Mouse (Mus musculus): Measurements from ENCODE around the gene Rps9. TPM values are rescaled to one million over a fixed set of nuclear protein-coding genes. Genes with fewer than 3 reads are reported as not detected.
"Not testable (repeated sequence)": the region's sequence is repeated elsewhere in the genome, so short reads cannot be mapped to it uniquely, and the experiment has no call there.

Rps9 gene
- polyA plus RNA-seq, 1 experiment from 2014 or later, result 1,464 TPM

- Histone ChIP-seq H3K9ac (peak overlapping the region; percentile 35), H3K36me3 (peaks cover 60% of the 10 kb centered on the region), H3K27me3 (no peaks in the 10 kb centered on the region), H3K9me3 (replicated peaks) (no peaks in the 10 kb centered on the region), H3K4me2 (replicated peaks) (peak overlapping the region; percentile 65), H3K4me3 (replicated peaks) (peak overlapping the region; percentile 76), H3K27ac (replicated peaks) (peak overlapping the region; percentile 97), H3K4me1 (peaks cover 12% of the 10 kb centered on the region)
- peak; percentile 44 for ATAC-seq (ENCODE audit: insufficient number of reproducible peaks, low FRiP score, low TSS enrichment, low read depth)
- WGBS, result 20% methylated on average over 6 of the region's 6 CpGs
Observed at GRCm38 (mm10) chr7:3703148-3703878, 480 bp upstream of the Rps9 start.

- 0 out of 2 replicates have a peak, but pooled peaks have one; percentile 13 for ATAC-seq (ENCODE audit: insufficient number of reproducible peaks, low FRiP score, low TSS enrichment, low read depth)
- H3K4me2 ChIP-seq (replicated peaks), result peak overlapping the region; percentile 65
- H3K4me1 ChIP-seq, result peaks cover 12% of the 10 kb centered on the region
- H3K4me3 ChIP-seq (replicated peaks), result peak overlapping the region; percentile 76
- no peaks in the 10 kb centered on the region for H3K27me3 ChIP-seq
- H3K9me3 ChIP-seq (replicated peaks), result no peaks in the 10 kb centered on the region
- H3K36me3 ChIP-seq, result peaks cover 50% of the 10 kb centered on the region
- peak overlapping the region; percentile 86 for H3K9ac ChIP-seq
- WGBS, result under 1% methylated on average over 20 of the region's 20 CpGs
- H3K27ac ChIP-seq (replicated peaks), result peak overlapping the region; percentile 97
Observed at GRCm38 (mm10) chr7:3704475-3704874, 682 bp downstream of the Rps9 start.

- peak overlapping the region; percentile 86 for H3K9ac ChIP-seq
- H3K4me1 ChIP-seq, result peaks cover 12% of the 10 kb centered on the region
- H3K4me2 ChIP-seq (replicated peaks), result peak overlapping the region; percentile 65
- not testable (repeated sequence) for ATAC-seq (ENCODE audit: insufficient number of reproducible peaks, low FRiP score, low TSS enrichment, low read depth); H3K27ac ChIP-seq (replicated peaks); H3K27me3 ChIP-seq; H3K9me3 ChIP-seq (replicated peaks)
- H3K36me3 ChIP-seq, result peaks cover 40% of the 10 kb centered on the region
- 2% methylated on average over 7 of the region's 7 CpGs for WGBS
- peak overlapping the region; percentile 76 for H3K4me3 ChIP-seq (replicated peaks)
Observed at GRCm38 (mm10) chr7:3705461-3705860, 1.7 kb downstream of the Rps9 start.

GRCm38 (mm10) chr7:3705911-3706310, 2.1 kb downstream of the Rps9 start:
- Histone ChIP-seq H3K36me3 (peaks cover 37% of the 10 kb centered on the region), H3K27ac (replicated peaks) (no peak overlapping the region; the same call in 1 of the 2 replicates), H3K9ac (peak overlapping the region; percentile 86; the same call in 1 of the 2 replicates), H3K9me3 (replicated peaks) (no peaks in the 10 kb centered on the region), H3K4me2 (replicated peaks) (peak overlapping the region; percentile 65), H3K4me3 (replicated peaks) (peak overlapping the region; percentile 76), H3K4me1 (peaks cover 12% of the 10 kb centered on the region), H3K27me3 (no peaks in the 10 kb centered on the region)
- no peak for ATAC-seq (ENCODE audit: insufficient number of reproducible peaks, low FRiP score, low TSS enrichment, low read depth)
- 23% methylated on average over 6 of the region's 6 CpGs for WGBS

GRCm38 (mm10) chr7:3706343-3706934, 2.6 kb downstream of the Rps9 start:
- no peak overlapping the region; the same call in 1 of the 2 replicates for H3K27ac ChIP-seq (replicated peaks)
- ATAC-seq (ENCODE audit: insufficient number of reproducible peaks, low FRiP score, low TSS enrichment, low read depth), result no peak

GRCm38 (mm10) chr7:3707027-3707426, 3.2 kb downstream of the Rps9 start:
- no peak overlapping the region; the same call in 1 of the 2 replicates for H3K27ac ChIP-seq (replicated peaks)
- peak overlapping the region; percentile 9; the same call in 1 of the 2 replicates for H3K4me3 ChIP-seq (replicated peaks)
- 56% methylated on average over 4 of the region's 4 CpGs for WGBS
- peaks cover 12% of the 10 kb centered on the region for H3K4me1 ChIP-seq
- H3K9me3 ChIP-seq (replicated peaks), result no peaks in the 10 kb centered on the region
- no peak for ATAC-seq (ENCODE audit: insufficient number of reproducible peaks, low FRiP score, low TSS enrichment, low read depth)
- H3K36me3 ChIP-seq, result peaks cover 26% of the 10 kb centered on the region
- no peak overlapping the region for H3K4me2 ChIP-seq (replicated peaks)
- H3K27me3 ChIP-seq, result no peaks in the 10 kb centered on the region
- H3K9ac ChIP-seq, result no peak overlapping the region

More at GRCm38 (mm10) chr7:3706343-3706934, 2.6 kb downstream of the Rps9 start:
- no peaks in the 10 kb centered on the region for H3K9me3 ChIP-seq (replicated peaks)
- peaks cover 12% of the 10 kb centered on the region for H3K4me1 ChIP-seq
- 55% methylated on average over 11 of the region's 11 CpGs for WGBS
- no peaks in the 10 kb centered on the region for H3K27me3 ChIP-seq
- peak overlapping the region; percentile 76 for H3K4me3 ChIP-seq (replicated peaks)
- H3K36me3 ChIP-seq, result peaks cover 32% of the 10 kb centered on the region
- H3K9ac ChIP-seq, result peak overlapping the region; percentile 86; the same call in 1 of the 2 replicates
- peak overlapping the region; percentile 65 for H3K4me2 ChIP-seq (replicated peaks)

GRCm38 (mm10) chr7:3707568-3708413, 4.0 kb downstream of the Rps9 start:
- Histone ChIP-seq H3K27me3 (no peaks in the 10 kb centered on the region), H3K36me3 (peaks cover 26% of the 10 kb centered on the region), H3K4me2 (replicated peaks) (no peak overlapping the region), H3K4me1 (peaks cover 12% of the 10 kb centered on the region), H3K4me3 (replicated peaks) (no peak overlapping the region), H3K9ac (no peak overlapping the region), H3K27ac (replicated peaks) (peak overlapping the region; percentile 22; the same call in 1 of the 2 replicates), H3K9me3 (replicated peaks) (no peaks in the 10 kb centered on the region)
- no peak for ATAC-seq (ENCODE audit: insufficient number of reproducible peaks, low FRiP score, low TSS enrichment, low read depth)
- 28% methylated on average over 7 of the region's 7 CpGs for WGBS

- H3K27ac ChIP-seq (replicated peaks); ATAC-seq (ENCODE audit: insufficient number of reproducible peaks, low FRiP score, low TSS enrichment, low read depth); H3K9ac ChIP-seq; H3K9me3 ChIP-seq (replicated peaks); H3K4me2 ChIP-seq (replicated peaks); H3K4me3 ChIP-seq (replicated peaks); H3K27me3 ChIP-seq: not testable (repeated sequence)
- Histone ChIP-seq H3K4me1 (peaks cover 12% of the 10 kb centered on the region), H3K36me3 (peaks cover 26% of the 10 kb centered on the region)
- WGBS, result 29% methylated on average over 5 of the region's 5 CpGs
Observed at GRCm38 (mm10) chr7:3708447-3708980, 4.7 kb downstream of the Rps9 start.

GRCm38 (mm10) chr7:3709000-3709399, 5.2 kb downstream of the Rps9 start:
- 0 out of 2 replicates have a peak overlapping the region, but pooled peaks have one; percentile 17 for H3K27ac ChIP-seq (replicated peaks)
- 60% methylated on average over 1 of the region's 1 CpGs for WGBS
- peaks cover 12% of the 10 kb centered on the region for H3K4me1 ChIP-seq
- no peak overlapping the region for H3K9ac ChIP-seq
- H3K27me3 ChIP-seq, result no peaks in the 10 kb centered on the region
- ATAC-seq (ENCODE audit: insufficient number of reproducible peaks, low FRiP score, low TSS enrichment, low read depth), result no peak
- no peak overlapping the region for H3K4me2 ChIP-seq (replicated peaks)
- H3K9me3 ChIP-seq (replicated peaks), result no peaks in the 10 kb centered on the region
- no peak overlapping the region for H3K4me3 ChIP-seq (replicated peaks)
- H3K36me3 ChIP-seq, result peaks cover 26% of the 10 kb centered on the region

GRCm38 (mm10) chr7:3712264-3712942, 8.6 kb downstream of the Rps9 start:
- Histone ChIP-seq H3K27ac (replicated peaks) (no peak overlapping the region), H3K9me3 (replicated peaks) (no peaks in the 10 kb centered on the region), H3K36me3 (peaks cover 8% of the 10 kb centered on the region), H3K27me3 (no peaks in the 10 kb centered on the region), H3K4me2 (replicated peaks) (no peak overlapping the region), H3K9ac (no peak overlapping the region), H3K4me3 (replicated peaks) (no peak overlapping the region), H3K4me1 (no peaks in the 10 kb centered on the region)
- 35% methylated on average over 5 of the region's 5 CpGs for WGBS
- no peak for ATAC-seq (ENCODE audit: insufficient number of reproducible peaks, low FRiP score, low TSS enrichment, low read depth)
